Mouse (Mus musculus) CH12F3 (cell line): Measurements from ENCODE around the gene Atp8b4.

Experiments used
- in situ Hi-C: fragments of 300-500 bp; cut with MboI; formaldehyde crosslinking; loops from 2 replicates; pipeline ENCODE4 v1.14.3; 2020; ENCODE audit warnings: low sequenced_read_pairs

The Atp8b4 gene

GRCm38 (mm10) chr2:126363745-126364725, 136.4 kb downstream of the Atp8b4 start:
- in situ Hi-C loops = no loop called here

GRCm38 (mm10) chr2:126363050-126363744, 137.3 kb downstream of the Atp8b4 start:
- in situ Hi-C loops = no loop called here

GRCm38 (mm10) chr2:126361131-126361810, 139.2 kb downstream of the Atp8b4 start:
- in situ Hi-C loops = no loop called here

GRCm38 (mm10) chr2:126360688-126361087, 139.8 kb downstream of the Atp8b4 start:
- in situ Hi-C loops = no loop called here

GRCm38 (mm10) chr2:126359965-126360364, 140.5 kb downstream of the Atp8b4 start:
- in situ Hi-C loops = no loop called here

GRCm38 (mm10) chr2:126359278-126359677, 141.2 kb downstream of the Atp8b4 start:
- in situ Hi-C loops = no loop called here

- in situ Hi-C loops = no loop called here
These were observed 141.7 kb downstream of the Atp8b4 start for GRCm38 (mm10) chr2:126358741-126359140.

GRCm38 (mm10) chr2:126355259-126355658, 145.2 kb downstream of the Atp8b4 start:
- in situ Hi-C loops = no loop called here

GRCm38 (mm10) chr2:126351811-126352210, 148.7 kb downstream of the Atp8b4 start:
- in situ Hi-C loops = no loop called here

- in situ Hi-C loops = no loop called here
These were observed 157.4 kb downstream of the Atp8b4 start for GRCm38 (mm10) chr2:126343026-126343593.

- in situ Hi-C loops = no loop called here
These were observed 159.0 kb downstream of the Atp8b4 start for GRCm38 (mm10) chr2:126341521-126341920.

- in situ Hi-C loops = no loop called here
These were observed 160.3 kb downstream of the Atp8b4 start for GRCm38 (mm10) chr2:126340201-126340600.

- in situ Hi-C loops = no loop called here
These were observed 161.0 kb downstream of the Atp8b4 start for GRCm38 (mm10) chr2:126339516-126339915.

GRCm38 (mm10) chr2:126337143-126337542, 163.3 kb downstream of the Atp8b4 start:
- in situ Hi-C loops = no loop called here

GRCm38 (mm10) chr2:126331794-126332193, 168.7 kb downstream of the Atp8b4 start:
- in situ Hi-C loops = no loop called here

GRCm38 (mm10) chr2:126323206-126323605, 177.3 kb downstream of the Atp8b4 start:
- in situ Hi-C loops = no loop called here

GRCm38 (mm10) chr2:126322631-126323031, 177.8 kb downstream of the Atp8b4 start:
- in situ Hi-C loops = no loop called here

- in situ Hi-C loops = no loop called here
These were observed 182.4 kb downstream of the Atp8b4 start for GRCm38 (mm10) chr2:126318071-126318470.

- in situ Hi-C loops = no loop called here
These were observed 183.5 kb downstream of the Atp8b4 start for GRCm38 (mm10) chr2:126316942-126317341.

- in situ Hi-C loops = no loop called here
These were observed 184.1 kb downstream of the Atp8b4 start for GRCm38 (mm10) chr2:126316346-126316745.

GRCm38 (mm10) chr2:126311056-126311455, 189.4 kb downstream of the Atp8b4 start:
- in situ Hi-C loops = no loop called here
